Mouse (Mus musculus): Measurements from ENCODE around the gene Pxdn.

DNA sequence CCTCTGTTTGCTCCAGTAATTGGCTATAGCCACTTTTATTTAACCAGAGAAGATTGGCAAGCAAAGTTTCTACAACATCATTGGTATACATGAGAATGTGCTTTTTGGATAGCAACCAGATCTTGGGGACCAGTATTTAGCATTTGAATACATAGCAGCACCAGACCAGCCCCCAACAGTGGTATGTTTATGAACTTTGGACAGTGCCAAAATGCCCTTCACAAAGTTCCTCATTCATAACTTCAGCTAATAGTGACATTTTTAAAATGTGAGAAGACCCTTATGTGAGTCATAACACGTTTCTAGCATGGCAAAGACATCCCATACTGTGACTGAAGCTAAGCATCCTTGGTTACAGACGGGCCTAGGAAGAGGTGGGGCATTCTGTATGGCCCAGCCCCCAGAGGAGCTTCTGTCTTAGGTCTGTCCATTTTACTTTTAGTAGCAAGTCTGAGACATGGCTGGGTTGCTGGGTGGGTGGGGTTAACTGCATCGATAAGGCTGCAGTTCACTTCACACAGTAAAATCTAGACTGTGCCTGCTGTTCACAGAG lies 39.8 kb upstream of the Pxdn start:
- TF ChIP-seq EP300 (IDR thresholded peaks at IDR 0.05; ENCODE audit: insufficient read depth, low read depth, low read length) (no peak), CTCF (IDR thresholded peaks at IDR 0.05) (no peak), POLR2A (IDR thresholded peaks at IDR 0.05; ENCODE audit: insufficient read depth, low read depth, low read length) (no peak)

All from heart, adult 2 months (tissue).